Mouse (Mus musculus): ENCODE data around the gene Tspan14. TPM values are rescaled to one million over a fixed set of nuclear protein-coding genes. Genes with fewer than 3 reads are reported as not detected.

The Tspan14 gene
- polyA plus RNA-seq, 1 experiment from 2014 or later, result 44.6 TPM

GRCm38 (mm10) chr14:40948522-40948921 is 18.1 kb downstream of the Tspan14 start:
- peaks cover 88% of the 10 kb centered on the region for H3K4me1 ChIP-seq

GRCm38 (mm10) chr14:40947431-40948394 is 18.9 kb downstream of the Tspan14 start:
- no peaks in the 10 kb centered on the region for H3K9me3 ChIP-seq (replicated peaks)
- peak overlapping the region; percentile 76 for H3K4me2 ChIP-seq
- peak overlapping the region; percentile 65 for H3K9ac ChIP-seq
- no peaks in the 10 kb centered on the region for H3K27me3 ChIP-seq (replicated peaks)
- H3K36me3 ChIP-seq, result peaks cover 28% of the 10 kb centered on the region
- ATAC-seq, result peak; percentile 97
- H3K27ac ChIP-seq, result peak overlapping the region; percentile 97
- 15% methylated on average over 14 of the region's 14 CpGs for WGBS (ENCODE audit: insufficient replicate concordance)
- peak overlapping the region; percentile 47 for H3K4me3 ChIP-seq
- H3K4me1 ChIP-seq, result peaks cover 84% of the 10 kb centered on the region

More at GRCm38 (mm10) chr14:40948522-40948921, 18.1 kb downstream of the Tspan14 start:
- Histone ChIP-seq H3K9ac (peak overlapping the region; percentile 65), H3K4me2 (peak overlapping the region; percentile 76), H3K27me3 (replicated peaks) (no peaks in the 10 kb centered on the region), H3K36me3 (peaks cover 28% of the 10 kb centered on the region), H3K4me3 (0 out of 2 replicates have a peak overlapping the region, but pooled peaks have one; percentile 47), H3K27ac (peak overlapping the region; percentile 97), H3K9me3 (replicated peaks) (no peaks in the 10 kb centered on the region)
- no peak for ATAC-seq
- WGBS (ENCODE audit: insufficient replicate concordance), result 78% methylated on average over 5 of the region's 5 CpGs

GRCm38 (mm10) chr14:40943802-40944201 is 22.8 kb downstream of the Tspan14 start:
- no peak overlapping the region for H3K27ac ChIP-seq
- H3K9ac ChIP-seq, result no peak overlapping the region; the same call in 1 of the 2 replicates
- H3K4me3 ChIP-seq, result no peak overlapping the region
- H3K4me1 ChIP-seq, result peaks cover 70% of the 10 kb centered on the region
- no peaks in the 10 kb centered on the region for H3K9me3 ChIP-seq (replicated peaks)
- peaks cover 22% of the 10 kb centered on the region for H3K36me3 ChIP-seq
- no peak overlapping the region for H3K4me2 ChIP-seq
- 63% methylated on average over 2 of the region's 2 CpGs for WGBS (ENCODE audit: insufficient replicate concordance)
- no peak for ATAC-seq
- no peaks in the 10 kb centered on the region for H3K27me3 ChIP-seq (replicated peaks)

GRCm38 (mm10) chr14:40942429-40942828 is 24.2 kb downstream of the Tspan14 start:
- H3K9me3 ChIP-seq (replicated peaks), result no peaks in the 10 kb centered on the region
- no peak overlapping the region for H3K9ac ChIP-seq
- H3K27ac ChIP-seq, result no peak overlapping the region
- no peak overlapping the region for H3K4me3 ChIP-seq
- H3K36me3 ChIP-seq, result peaks cover 16% of the 10 kb centered on the region
- 62% methylated on average over 2 of the region's 2 CpGs for WGBS (ENCODE audit: insufficient replicate concordance)
- no peaks in the 10 kb centered on the region for H3K27me3 ChIP-seq (replicated peaks)
- ATAC-seq, result no peak
- peaks cover 66% of the 10 kb centered on the region for H3K4me1 ChIP-seq
- H3K4me2 ChIP-seq, result no peak overlapping the region

- no peak overlapping the region for H3K4me2 ChIP-seq
- H3K27ac ChIP-seq, result no peak overlapping the region
- peaks cover 7% of the 10 kb centered on the region; the same call in 1 of the 2 replicates for H3K36me3 ChIP-seq
- no peak overlapping the region for H3K9ac ChIP-seq
- 85% methylated on average over 11 of the region's 11 CpGs for WGBS (ENCODE audit: insufficient replicate concordance)
- H3K9me3 ChIP-seq (replicated peaks), result no peaks in the 10 kb centered on the region
- H3K4me3 ChIP-seq, result no peak overlapping the region
- H3K4me1 ChIP-seq, result peaks cover 76% of the 10 kb centered on the region
- H3K27me3 ChIP-seq (replicated peaks), result no peaks in the 10 kb centered on the region
- no peak for ATAC-seq
Measured at GRCm38 (mm10) chr14:40938380-40938987, 28.1 kb downstream of the Tspan14 start.

GRCm38 (mm10) chr14:40937052-40937451 is 29.6 kb downstream of the Tspan14 start:
- Histone ChIP-seq H3K27me3 (replicated peaks) (no peaks in the 10 kb centered on the region), H3K4me1 (peaks cover 84% of the 10 kb centered on the region), H3K4me3 (no peak overlapping the region), H3K9me3 (replicated peaks) (no peaks in the 10 kb centered on the region), H3K9ac (no peak overlapping the region), H3K27ac (no peak overlapping the region), H3K4me2 (no peak overlapping the region), H3K36me3 (peaks cover 11% of the 10 kb centered on the region; the same call in 1 of the 2 replicates)
- ATAC-seq, result no peak
- 43% methylated on average over 4 of the region's 4 CpGs for WGBS (ENCODE audit: insufficient replicate concordance)

GRCm38 (mm10) chr14:40935481-40935880 is 31.1 kb downstream of the Tspan14 start:
- peaks cover 18% of the 10 kb centered on the region; the same call in 1 of the 2 replicates for H3K36me3 ChIP-seq
- no peak overlapping the region for H3K9ac ChIP-seq
- H3K27me3 ChIP-seq (replicated peaks), result no peaks in the 10 kb centered on the region
- peaks cover 87% of the 10 kb centered on the region for H3K4me1 ChIP-seq
- H3K4me3 ChIP-seq, result no peak overlapping the region
- H3K4me2 ChIP-seq, result no peak overlapping the region
- H3K27ac ChIP-seq, result no peak overlapping the region
- 68% methylated on average over 1 of the region's 1 CpGs for WGBS (ENCODE audit: insufficient replicate concordance)
- H3K9me3 ChIP-seq (replicated peaks), result no peaks in the 10 kb centered on the region
- ATAC-seq, result no peak

GRCm38 (mm10) chr14:40935054-40935453 is 31.6 kb downstream of the Tspan14 start:
- no peaks in the 10 kb centered on the region for H3K27me3 ChIP-seq (replicated peaks)
- WGBS (ENCODE audit: insufficient replicate concordance), result 49% methylated on average over 2 of the region's 2 CpGs
- peaks cover 85% of the 10 kb centered on the region for H3K4me1 ChIP-seq
- H3K36me3 ChIP-seq, result peaks cover 18% of the 10 kb centered on the region; the same call in 1 of the 2 replicates
- no peak for ATAC-seq
- H3K4me2 ChIP-seq, result no peak overlapping the region
- 0 out of 2 replicates have a peak overlapping the region, but pooled peaks have one; percentile 11 for H3K27ac ChIP-seq
- no peak overlapping the region for H3K9ac ChIP-seq
- no peak overlapping the region for H3K4me3 ChIP-seq
- H3K9me3 ChIP-seq (replicated peaks), result no peaks in the 10 kb centered on the region

GRCm38 (mm10) chr14:40933328-40933727 is 33.3 kb downstream of the Tspan14 start:
- 0 out of 2 replicates have a peak overlapping the region, but pooled peaks have one; percentile 12 for H3K9ac ChIP-seq
- H3K4me1 ChIP-seq, result peaks cover 92% of the 10 kb centered on the region
- H3K27ac ChIP-seq, result peak overlapping the region; percentile 31; the same call in 1 of the 2 replicates
- H3K27me3 ChIP-seq (replicated peaks), result no peaks in the 10 kb centered on the region
- no peaks in the 10 kb centered on the region for H3K9me3 ChIP-seq (replicated peaks)
- no peak overlapping the region for H3K4me2 ChIP-seq
- no peak for ATAC-seq
- no peak overlapping the region for H3K4me3 ChIP-seq
- H3K36me3 ChIP-seq, result peaks cover 18% of the 10 kb centered on the region; the same call in 1 of the 2 replicates
- 62% methylated on average over 7 of the region's 7 CpGs for WGBS (ENCODE audit: insufficient replicate concordance)

- Histone ChIP-seq H3K9me3 (replicated peaks) (no peaks in the 10 kb centered on the region), H3K4me1 (peaks cover 96% of the 10 kb centered on the region), H3K27ac (no peak overlapping the region), H3K9ac (no peak overlapping the region), H3K27me3 (replicated peaks) (no peaks in the 10 kb centered on the region), H3K4me2 (no peak overlapping the region), H3K36me3 (peaks cover 18% of the 10 kb centered on the region; the same call in 1 of the 2 replicates), H3K4me3 (no peak overlapping the region)
- no peak for ATAC-seq
- WGBS (ENCODE audit: insufficient replicate concordance), result 83% methylated on average over 9 of the region's 9 CpGs
Measured at GRCm38 (mm10) chr14:40932225-40932624, 34.4 kb downstream of the Tspan14 start.

GRCm38 (mm10) chr14:40931115-40931829 is 35.3 kb downstream of the Tspan14 start:
- Histone ChIP-seq H3K9me3 (replicated peaks) (no peaks in the 10 kb centered on the region), H3K4me3 (no peak overlapping the region), H3K27me3 (replicated peaks) (no peaks in the 10 kb centered on the region), H3K27ac (peak overlapping the region; percentile 33; the same call in 1 of the 2 replicates), H3K36me3 (peaks cover 21% of the 10 kb centered on the region; the same call in 1 of the 2 replicates), H3K4me2 (no peak overlapping the region), H3K4me1 (peaks cover 97% of the 10 kb centered on the region), H3K9ac (no peak overlapping the region)
- 48% methylated on average over 3 of the region's 3 CpGs for WGBS (ENCODE audit: insufficient replicate concordance)
- ATAC-seq, result no peak
